Comparison of ENCODE assay signal across 7 mouse cellular contexts in genomic region chr6:145441416-145442110, GRCm38 (mm10).
A peak's percentile ranks its signal among the peaks of the same experiment; 100 is the strongest.
DNase-seq lines count a peak whose midpoint lies in the region; ATAC-seq and TF ChIP-seq lines count a peak whose summit lies in the region.

No protein-coding gene starts in this region.

- H3K27ac ChIP-seq in ES-Bruce4 (ENCODE audit: insufficient read depth, low read length) = no peak overlapping the region
- H3K27ac ChIP-seq in cortical plate, adult 2 months (ENCODE audit: insufficient read depth, low read length) = no peak overlapping the region
- peak overlapping the region; percentile 24; the same call in 1 of the 2 replicates for H3K27ac ChIP-seq in heart, embryonic 11.5 days (ENCODE audit: low read depth, low read length)
- 0 out of 2 replicates have a peak overlapping the region, but pooled peaks have one; percentile 0 for H3K27ac ChIP-seq in kidney, postnatal 0 days
- H3K27ac ChIP-seq in midbrain, embryonic 14.5 days (replicated peaks; ENCODE audit: low read depth, low read length) = no peak overlapping the region

- no peak for ATAC-seq in heart, embryonic 11.5 days (replicated peaks; ENCODE audit: insufficient number of reproducible peaks, low FRiP score, low TSS enrichment)
- peak; percentile 72 for ATAC-seq in kidney, postnatal 0 days (replicated peaks; ENCODE audit: low FRiP score, low read depth)
- ATAC-seq in midbrain, embryonic 14.5 days (ENCODE audit: low FRiP score, low TSS enrichment) = no peak

- no peak for TF ChIP-seq POLR2A in ES-Bruce4 (IDR thresholded peaks at IDR 0.05; ENCODE audit: insufficient read depth, low read length)
- TF ChIP-seq POLR2A in cortical plate, adult 2 months (IDR thresholded peaks at IDR 0.05; ENCODE audit: extremely low read depth, insufficient read depth, low read length) = no peak

- H3K9me3 ChIP-seq in ES-Bruce4 (replicated peaks; ENCODE audit: control insufficient read depth, insufficient read depth, low read length, poor library complexity, severe bottlenecking) = no peaks in the 10 kb centered on the region
- H3K9me3 ChIP-seq in heart, embryonic 11.5 days (replicated peaks; ENCODE audit: control insufficient read depth, low read length) = no peaks in the 10 kb centered on the region
- no peaks in the 10 kb centered on the region for H3K9me3 ChIP-seq in kidney, postnatal 0 days (replicated peaks; ENCODE audit: low read length)
- no peaks in the 10 kb centered on the region for H3K9me3 ChIP-seq in midbrain, embryonic 14.5 days (ENCODE audit: control insufficient read depth, low read length)

- H3K27me3 ChIP-seq in ES-Bruce4 (ENCODE audit: control insufficient read depth, insufficient read depth, low read length, poor library complexity, severe bottlenecking) = no peaks in the 10 kb centered on the region
- no peaks in the 10 kb centered on the region for H3K27me3 ChIP-seq in heart, embryonic 11.5 days (ENCODE audit: control insufficient read depth, insufficient read depth, low read length)
- H3K27me3 ChIP-seq in kidney, postnatal 0 days (ENCODE audit: insufficient read depth, low read length) = no peaks in the 10 kb centered on the region
- H3K27me3 ChIP-seq in midbrain, embryonic 14.5 days (ENCODE audit: control insufficient read depth, insufficient read depth, low read length) = no peaks in the 10 kb centered on the region

- no peaks in the 10 kb centered on the region for H3K36me3 ChIP-seq in ES-Bruce4 (ENCODE audit: control insufficient read depth, insufficient read depth, low read length, poor library complexity, severe bottlenecking)
- no peaks in the 10 kb centered on the region for H3K36me3 ChIP-seq in heart, embryonic 11.5 days (ENCODE audit: control insufficient read depth, insufficient read depth, low read length)
- no peaks in the 10 kb centered on the region for H3K36me3 ChIP-seq in kidney, postnatal 0 days (ENCODE audit: insufficient read depth, low read length)
- no peaks in the 10 kb centered on the region for H3K36me3 ChIP-seq in midbrain, embryonic 14.5 days (ENCODE audit: control insufficient read depth, insufficient read depth, low read length)

- 59% methylated on average over 18 of the region's 18 CpGs for WGBS in heart, embryonic 11.5 days (ENCODE audit: insufficient replicate concordance)
- 56% methylated on average over 18 of the region's 18 CpGs for WGBS in kidney, postnatal 0 days
- WGBS in midbrain, embryonic 14.5 days = 65% methylated on average over 18 of the region's 18 CpGs

- no peak overlapping the region for H3K4me3 ChIP-seq in ES-Bruce4 (ENCODE audit: low read depth, low read length)
- no peak overlapping the region for H3K4me3 ChIP-seq in cortical plate, adult 2 months (ENCODE audit: insufficient read depth, low read length)
- no peak overlapping the region for H3K4me3 ChIP-seq in heart, embryonic 11.5 days (ENCODE audit: low read depth, low read length)
- H3K4me3 ChIP-seq in kidney, postnatal 0 days (replicated peaks; ENCODE audit: low read depth, low read length) = no peak overlapping the region
- H3K4me3 ChIP-seq in midbrain, embryonic 14.5 days (replicated peaks; ENCODE audit: low read depth, low read length) = no peak overlapping the region

- TF ChIP-seq EP300 in ES-Bruce4 (IDR thresholded peaks at IDR 0.05; ENCODE audit: insufficient read depth, low read depth, low read length) = no peak

- no peaks in the 10 kb centered on the region for H3K4me1 ChIP-seq in ES-Bruce4 (ENCODE audit: control insufficient read depth, insufficient read depth, low read length)
- 0 out of 2 replicates have a peak, but pooled peaks cover 1% of the 10 kb centered on the region for H3K4me1 ChIP-seq in cortical plate, adult 2 months (ENCODE audit: control insufficient read depth, insufficient read depth, low read length)
- peaks cover 16% of the 10 kb centered on the region for H3K4me1 ChIP-seq in heart, embryonic 11.5 days (ENCODE audit: control insufficient read depth, insufficient read depth, low read length)
- no peaks in the 10 kb centered on the region for H3K4me1 ChIP-seq in kidney, postnatal 0 days (replicated peaks; ENCODE audit: insufficient read depth, low read length)
- H3K4me1 ChIP-seq in midbrain, embryonic 14.5 days (ENCODE audit: control insufficient read depth, insufficient read depth, low read length) = no peaks in the 10 kb centered on the region

- H3K9ac ChIP-seq in ES-Bruce4 (ENCODE audit: low read depth, poor library complexity, severe bottlenecking) = no peak overlapping the region
- no peak overlapping the region for H3K9ac ChIP-seq in heart, embryonic 11.5 days (ENCODE audit: low read depth, low read length)
- H3K9ac ChIP-seq in kidney, postnatal 0 days (ENCODE audit: low read depth, low read length) = no peak overlapping the region
- H3K9ac ChIP-seq in midbrain, embryonic 14.5 days (replicated peaks; ENCODE audit: low read length) = no peak overlapping the region

- no peak overlapping the region for H3K4me2 ChIP-seq in heart, embryonic 11.5 days
- H3K4me2 ChIP-seq in kidney, postnatal 0 days (ENCODE audit: low read length) = no peak overlapping the region
- no peak overlapping the region for H3K4me2 ChIP-seq in midbrain, embryonic 14.5 days (ENCODE audit: low read length)

- TF ChIP-seq CTCF in ES-Bruce4 (IDR thresholded peaks at IDR 0.05; ENCODE audit: low read depth, low read length) = peak; percentile 3
- peak; percentile 61 for TF ChIP-seq CTCF in cortical plate, adult 2 months (IDR thresholded peaks at IDR 0.05; ENCODE audit: extremely low read depth, insufficient read depth, low read length)
- TF ChIP-seq CTCF in kidney, postnatal 0 days (IDR thresholded peaks at IDR 0.05; ENCODE audit: low read depth) = peak; percentile 87

- peak; percentile 78 for DNase-seq in NIH3T3 (ENCODE audit: low read depth)
- DNase-seq in kidney, postnatal 0 days (ENCODE audit: low spot score) = peak; percentile 86
- DNase-seq in midbrain, embryonic 14.5 days = peak; percentile 84
- no peak for DNase-seq in ovary, postnatal 14 days (ENCODE audit: low spot score)

Comparison
In these comparisons a context has a peak if more than half of its experiments do, and no peak if none do; other contexts are left out.
1. H3K27ac ChIP-seq: peak in heart, embryonic 11.5 days (single experiment) and kidney, postnatal 0 days (single experiment); none in ES-Bruce4 (single experiment), cortical plate, adult 2 months (single experiment) and midbrain, embryonic 14.5 days (single experiment).
2. CTCF ChIP-seq: peak in every context shown above with its lines; median percentile 87 in kidney, postnatal 0 days; 61 in cortical plate, adult 2 months; 3 in ES-Bruce4.